Mouse (Mus musculus) embryo, embryonic 10.5 days (tissue): ENCODE measurements at regions not wholly inside any gene's neighbourhood (a gene's known extent, or its start where the extent isn't known, plus 50 kb on each side); places are given as distances from the start of the nearest gene placed in this dataset.

Experiments
- DNase-seq: peaks from one replicate; pipeline ENCODE4 v3.0.0-alpha.2; 2015; ENCODE audit warnings: low spot score

GRCm38 (mm10) chr14:105950924-105951323 is 54.3 kb upstream of the Spry2 start:
- DNase-seq, result no peak

GRCm38 (mm10) chr14:105955082-105955481 is 58.5 kb upstream of the Spry2 start:
- DNase-seq, result no peak

- DNase-seq, result no peak
Observed at GRCm38 (mm10) chr14:105956796-105957195, 60.2 kb upstream of the Spry2 start.

GRCm38 (mm10) chr14:105958005-105958404 is 61.4 kb upstream of the Spry2 start:
- DNase-seq, result no peak

GRCm38 (mm10) chr14:105979544-105980323 is 83.1 kb upstream of the Spry2 start:
- DNase-seq, result peak; percentile 19

- DNase-seq, result no peak
Observed at GRCm38 (mm10) chr14:105980324-105980680, 83.7 kb upstream of the Spry2 start.

- DNase-seq, result no peak
Observed at GRCm38 (mm10) chr14:105987341-105987882, 90.8 kb upstream of the Spry2 start.

GRCm38 (mm10) chr14:105988738-105989137 is 92.1 kb upstream of the Spry2 start:
- DNase-seq, result no peak

- no peak for DNase-seq
Observed at GRCm38 (mm10) chr14:105993124-105993523, 96.5 kb upstream of the Spry2 start.

GRCm38 (mm10) chr14:105999801-106000200 is 103.2 kb upstream of the Spry2 start:
- no peak for DNase-seq

- DNase-seq, result no peak
Observed at GRCm38 (mm10) chr14:106007769-106008168, 98.2 kb upstream of the Trim52 start.

GRCm38 (mm10) chr14:106008951-106009350 is 97.0 kb upstream of the Trim52 start:
- DNase-seq, result no peak

GRCm38 (mm10) chr14:106010961-106011360 is 95.0 kb upstream of the Trim52 start:
- DNase-seq, result no peak

GRCm38 (mm10) chr14:106011991-106012427 is 94.0 kb upstream of the Trim52 start:
- DNase-seq, result no peak

- DNase-seq, result no peak
Observed at GRCm38 (mm10) chr14:106022806-106023205, 83.2 kb upstream of the Trim52 start.

- no peak for DNase-seq
Observed at GRCm38 (mm10) chr14:106026815-106027214, 79.2 kb upstream of the Trim52 start.

GRCm38 (mm10) chr14:106027686-106028085 is 78.3 kb upstream of the Trim52 start:
- no peak for DNase-seq

- DNase-seq, result no peak
Observed at GRCm38 (mm10) chr14:106031094-106031493, 74.9 kb upstream of the Trim52 start.

- DNase-seq, result no peak
Observed at GRCm38 (mm10) chr14:106033793-106034192, 72.2 kb upstream of the Trim52 start.

GRCm38 (mm10) chr14:106034933-106035665 is 70.9 kb upstream of the Trim52 start:
- peak; percentile 4 for DNase-seq

GRCm38 (mm10) chr14:106044274-106044673 is 61.7 kb upstream of the Trim52 start:
- DNase-seq, result no peak

- no peak for DNase-seq
Observed at GRCm38 (mm10) chr14:106050231-106050630, 55.8 kb upstream of the Trim52 start.
